Mouse (Mus musculus) R1 (cell line): Measurements from ENCODE around the gene Nupl1.

Experiments
- DNase-seq: peaks from one replicate; pipeline ENCODE4 v3.0.0-alpha.2; 2018; ENCODE audit warnings: low read depth, low spot score

The Nupl1 gene

DNA sequence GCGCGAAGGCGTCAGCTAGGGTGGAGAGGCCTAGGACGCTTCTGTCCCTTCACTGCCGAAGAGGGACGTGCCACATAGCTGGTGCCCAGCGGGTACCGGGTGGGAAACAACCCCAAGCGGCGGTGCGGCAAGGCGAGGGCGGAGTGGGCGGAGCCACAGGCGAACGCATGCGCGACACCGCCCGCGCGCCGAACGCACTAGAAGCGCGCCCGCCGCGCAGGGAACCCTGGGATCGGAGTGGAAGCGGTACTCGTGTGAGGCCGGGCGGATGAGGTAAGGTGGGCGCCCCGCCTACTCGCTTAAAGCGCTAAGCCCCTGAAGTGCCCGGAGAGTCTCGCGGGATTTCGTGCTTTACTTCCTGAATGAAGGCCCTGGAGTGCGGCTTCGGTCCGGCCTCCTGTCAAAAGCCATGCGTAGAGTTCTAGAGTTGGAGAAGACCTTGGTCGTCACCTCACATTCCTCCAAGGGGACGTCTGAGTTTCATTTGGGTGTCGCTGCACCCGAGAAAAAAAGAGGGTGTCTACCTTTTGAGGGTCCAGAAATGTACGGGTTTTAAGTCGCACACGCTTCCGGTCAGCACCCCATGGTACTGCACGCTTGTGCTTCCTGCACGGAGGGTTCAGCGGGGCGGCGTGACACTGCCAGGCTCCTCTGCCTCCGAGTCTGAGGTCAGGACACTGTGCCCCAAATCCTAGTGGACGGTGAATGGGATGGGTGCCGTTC is at the start of gene Nupl1, which contains the start of gene Gm49336:
Gene Nupl1, minus strand, starts transcription at position 151 of the 723 bp plus-strand sequence.
Gene Gm49336, minus strand, starts transcription at position 227 of the 723 bp plus-strand sequence.
- peak; percentile 99 for DNase-seq

DNA sequence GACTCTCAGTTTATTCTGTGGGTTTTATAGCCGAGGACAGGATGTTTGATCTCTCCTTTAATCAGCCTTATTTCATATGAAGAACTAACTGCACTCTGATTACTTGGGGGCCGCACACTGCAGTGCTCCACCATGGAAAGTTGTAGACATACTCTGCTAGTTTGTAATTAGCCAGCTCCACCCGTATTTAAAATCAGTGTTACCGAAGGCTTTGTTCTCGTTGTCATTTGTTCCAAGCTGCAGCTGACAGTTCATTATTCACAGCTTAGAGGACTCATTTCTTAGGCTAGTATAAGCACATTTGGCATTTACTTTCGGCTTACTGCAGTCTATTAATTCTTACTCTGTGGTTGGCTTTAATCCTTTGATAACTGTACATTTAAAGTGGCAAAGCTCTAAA is 49.8 kb upstream of the Nupl1 start:
- no peak for DNase-seq

DNA sequence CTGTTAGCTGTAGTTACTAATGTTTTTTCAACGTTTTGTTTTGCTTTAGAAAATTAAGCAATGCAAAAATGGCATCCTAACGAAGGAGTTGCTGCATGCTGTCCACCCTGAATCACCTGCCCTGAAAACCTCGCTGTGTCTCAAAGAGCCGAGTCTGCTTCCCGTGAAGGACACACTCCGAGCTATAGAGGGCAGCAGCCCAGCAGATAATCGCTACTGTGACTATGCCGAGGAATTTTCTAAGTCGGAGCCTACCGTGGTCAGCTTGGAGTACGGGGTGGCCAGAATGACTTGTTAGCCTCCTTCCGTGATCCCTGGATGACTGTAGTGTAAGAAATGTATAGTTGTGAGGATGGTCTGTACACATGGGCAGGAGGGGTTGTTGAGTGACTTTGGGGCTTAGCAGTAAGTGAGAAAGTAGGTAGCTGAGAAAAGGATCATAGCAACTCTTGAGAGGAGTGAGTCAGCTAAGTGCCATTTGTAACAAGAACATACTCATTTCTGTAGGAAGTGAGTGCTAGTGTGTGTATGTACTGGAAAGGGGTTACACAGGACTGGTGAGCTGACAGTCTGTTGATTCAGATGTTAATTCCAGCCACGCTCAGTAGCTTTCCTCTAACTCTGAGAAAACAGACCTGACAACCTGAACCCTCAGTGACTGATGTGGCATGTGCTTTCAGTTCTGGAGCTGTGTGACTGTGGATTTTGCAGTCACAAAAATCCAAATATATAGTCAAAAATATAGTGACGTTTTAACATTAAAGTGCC is 49.2 kb upstream of the Nupl1 start:
- DNase-seq, result peak; percentile 13

DNA sequence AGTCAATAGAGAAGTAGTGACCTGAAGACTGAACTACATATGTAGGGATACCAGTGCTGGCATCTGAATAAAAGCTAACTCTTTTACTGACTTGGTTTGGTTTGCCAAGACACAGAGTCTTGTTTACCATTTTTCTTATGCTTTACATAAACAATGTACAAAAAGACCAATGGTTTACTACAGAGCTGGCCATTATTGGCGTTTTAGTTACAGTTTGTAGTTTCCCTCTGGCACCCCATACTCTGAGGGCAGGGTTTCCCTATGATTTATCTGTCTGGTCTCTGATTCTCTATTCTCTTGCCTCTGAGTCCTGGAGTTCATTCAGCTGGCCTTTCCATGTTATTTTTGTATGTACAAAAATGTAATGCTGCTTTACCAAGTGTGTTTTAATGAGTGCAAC is 44.3 kb upstream of the Nupl1 start:
- DNase-seq, result no peak

DNA sequence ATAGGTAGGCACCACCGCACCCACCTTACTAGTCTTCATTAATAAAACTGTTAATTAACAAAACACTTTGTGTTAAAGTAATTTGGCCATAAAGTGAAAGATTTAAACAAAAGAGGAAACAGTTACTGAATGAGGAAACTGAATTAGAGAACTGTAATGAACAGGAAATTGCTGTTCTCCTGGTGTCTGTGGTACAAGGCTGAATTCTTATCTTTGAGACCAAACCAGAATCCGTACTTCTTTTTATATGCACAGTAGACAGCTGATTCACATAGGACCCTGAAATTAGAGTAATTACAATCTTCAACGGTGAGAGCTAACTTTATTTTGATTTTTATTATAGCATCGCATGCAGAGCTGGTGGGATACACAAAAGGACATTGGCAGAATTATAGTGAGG is 39.1 kb upstream of the Nupl1 start:
- DNase-seq, result no peak

DNA sequence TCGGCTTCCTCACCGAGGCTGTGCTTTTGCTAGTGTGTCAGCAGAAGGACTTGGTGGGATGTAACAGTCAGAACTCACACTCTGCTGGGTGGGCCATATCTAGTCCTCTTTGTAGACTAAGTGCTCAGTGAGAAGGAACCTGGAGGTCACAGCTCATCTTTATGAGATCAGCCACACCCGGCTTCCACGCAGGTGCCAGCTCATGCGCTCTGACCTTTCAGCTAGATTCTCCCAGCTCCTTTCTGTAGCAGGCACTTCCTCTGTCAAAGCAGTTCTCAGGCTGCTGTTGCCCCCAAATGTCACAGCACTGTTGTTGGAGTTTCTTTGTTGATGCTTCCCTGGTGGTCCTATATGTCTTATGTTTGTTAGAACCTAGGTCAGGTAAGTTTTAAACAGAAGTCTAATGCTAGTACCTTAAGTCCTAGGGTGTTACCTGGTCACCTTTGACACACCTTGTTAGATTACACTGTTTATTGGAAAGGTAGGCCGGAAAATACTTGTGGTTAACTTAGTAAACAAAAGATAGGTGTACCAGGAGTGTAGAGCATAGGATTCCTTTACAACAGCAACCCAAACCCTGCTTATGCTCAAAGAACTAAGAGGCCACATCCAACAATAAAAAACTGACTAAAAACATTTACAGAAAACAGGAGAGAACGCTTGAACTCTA is 35.1 kb upstream of the Nupl1 start:
- no peak for DNase-seq

DNA sequence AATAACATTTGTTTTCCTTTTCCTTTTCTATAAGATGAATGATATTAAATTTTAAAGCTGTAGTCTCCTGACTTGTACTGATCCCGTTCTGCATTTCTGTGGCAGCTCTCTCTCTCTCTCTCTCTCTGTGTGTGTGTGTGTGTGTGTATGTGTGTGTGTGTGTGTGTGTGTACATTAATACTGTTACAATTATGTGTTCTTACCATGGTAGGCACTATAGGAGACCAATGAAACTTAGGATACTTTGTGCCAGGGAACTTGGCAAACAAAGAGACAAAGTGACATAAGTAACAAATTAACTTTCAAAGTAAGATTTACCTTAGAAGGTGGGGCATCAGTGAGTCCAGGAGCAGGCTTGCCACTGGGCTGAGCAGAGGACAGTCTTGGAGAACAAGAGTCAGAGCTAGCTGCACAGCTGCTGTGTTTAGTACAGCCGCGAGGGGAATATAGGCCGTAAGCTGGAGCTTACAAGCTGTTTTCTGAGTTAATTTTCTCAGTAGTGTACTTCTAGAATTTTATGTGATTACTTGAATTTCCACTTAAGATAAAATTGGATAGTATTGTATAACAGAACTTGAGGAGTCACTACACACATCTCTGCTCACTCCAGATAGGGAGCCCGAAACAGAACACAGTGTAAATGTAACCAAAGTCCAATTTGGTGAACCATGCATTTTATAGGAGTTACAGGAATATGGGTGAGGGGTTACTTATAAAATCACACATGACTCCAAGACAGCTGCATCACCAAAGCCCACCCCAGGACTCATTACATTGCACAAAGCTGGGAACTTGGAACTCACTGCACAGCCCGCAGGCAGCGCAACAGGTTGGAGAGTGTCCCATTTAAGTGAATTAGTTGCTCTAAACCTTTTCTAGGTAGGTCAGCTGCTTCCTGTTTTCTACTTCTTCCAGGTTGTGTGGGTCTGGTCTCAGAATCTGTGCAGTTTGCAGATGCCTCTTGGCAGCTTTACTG is 24.4 kb upstream of the Nupl1 start:
- no peak for DNase-seq

DNA sequence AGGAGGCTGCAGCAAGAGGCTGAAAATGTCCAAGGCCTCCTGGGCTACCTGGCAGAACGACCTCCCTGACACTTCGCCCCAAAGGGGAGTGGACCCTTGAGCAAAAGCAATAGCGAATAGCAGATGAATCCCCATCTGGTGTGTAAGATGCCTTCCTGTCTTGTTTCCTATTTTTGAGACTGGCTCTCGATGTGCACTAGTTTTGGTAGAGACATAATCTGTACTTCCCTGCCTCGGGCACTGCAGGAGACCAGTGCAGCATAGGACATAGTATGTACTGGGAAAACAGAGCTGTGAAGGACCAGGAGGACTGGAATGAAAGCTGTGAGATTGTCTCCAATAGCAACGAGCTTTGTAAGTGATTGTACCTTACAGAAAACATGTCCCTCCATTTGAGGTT is 22.1 kb upstream of the Nupl1 start:
- no peak for DNase-seq

DNA sequence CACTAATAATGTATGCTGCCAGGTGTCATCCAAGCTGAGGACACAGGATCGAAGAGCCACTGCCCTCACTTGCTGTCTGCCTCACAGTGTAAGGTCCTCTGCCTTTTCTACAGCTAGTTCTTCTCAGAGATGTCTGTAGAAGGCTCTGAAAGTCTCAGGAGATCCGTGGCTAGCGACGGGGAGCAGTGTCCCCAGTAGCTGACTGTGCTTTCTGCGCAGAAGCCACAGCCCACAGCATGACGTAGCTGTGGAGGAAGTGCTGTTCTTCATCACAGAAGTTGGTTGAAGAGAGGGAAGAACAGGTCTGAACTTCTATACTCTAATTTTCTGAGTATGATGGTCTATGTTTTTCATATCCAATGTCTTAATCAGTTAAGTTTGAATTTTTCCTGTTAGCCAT is 18.1 kb upstream of the Nupl1 start:
- DNase-seq, result no peak

DNA sequence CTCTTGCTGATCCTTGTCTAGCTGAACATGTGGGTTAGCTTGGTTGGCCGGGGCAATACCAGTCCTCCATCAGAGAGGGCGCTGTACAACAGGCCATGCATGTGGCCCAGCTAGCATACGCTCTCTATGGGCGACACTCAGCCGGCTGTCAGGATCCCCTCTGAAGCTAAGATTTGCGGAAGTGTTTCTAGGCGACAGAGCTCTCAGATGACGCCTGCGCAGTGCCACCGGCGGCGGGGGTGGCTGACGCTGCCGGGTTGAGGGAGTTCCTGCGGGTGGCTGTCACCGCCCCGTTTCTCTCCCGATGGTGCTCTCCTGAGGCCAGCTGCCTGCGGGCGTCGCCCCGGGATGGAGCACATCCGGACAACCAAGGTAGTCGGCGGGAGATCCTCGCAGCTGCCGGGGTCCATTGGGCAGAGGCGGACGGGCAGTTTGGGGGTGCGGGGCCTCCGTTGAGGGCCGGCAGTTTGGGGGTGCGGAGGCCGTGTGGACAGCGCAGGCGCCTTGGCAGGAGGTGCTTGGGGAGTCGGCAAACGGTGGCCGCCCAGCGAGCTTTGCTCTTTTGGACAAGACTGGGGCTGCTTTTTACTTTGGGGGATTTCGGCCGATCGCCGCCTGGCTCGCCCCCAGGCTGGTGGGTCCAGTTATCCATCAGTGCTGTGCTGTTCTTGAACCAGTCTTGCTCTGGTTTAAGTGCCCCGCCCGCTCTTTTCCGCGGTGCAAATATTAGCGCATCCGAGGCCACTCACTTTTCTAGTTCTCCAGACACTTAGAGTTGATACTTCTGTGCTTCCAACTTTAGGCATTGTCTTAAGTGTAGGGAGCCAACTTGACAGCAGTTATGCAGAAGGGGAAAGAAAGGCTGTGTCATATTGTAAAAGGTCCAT is 14.0 kb upstream of the Nupl1 start, which contains the start of gene Mtmr6:
Gene Mtmr6, plus strand, starts transcription at position 239 of the 887 bp plus-strand sequence.
- peak; percentile 99 for DNase-seq

DNA sequence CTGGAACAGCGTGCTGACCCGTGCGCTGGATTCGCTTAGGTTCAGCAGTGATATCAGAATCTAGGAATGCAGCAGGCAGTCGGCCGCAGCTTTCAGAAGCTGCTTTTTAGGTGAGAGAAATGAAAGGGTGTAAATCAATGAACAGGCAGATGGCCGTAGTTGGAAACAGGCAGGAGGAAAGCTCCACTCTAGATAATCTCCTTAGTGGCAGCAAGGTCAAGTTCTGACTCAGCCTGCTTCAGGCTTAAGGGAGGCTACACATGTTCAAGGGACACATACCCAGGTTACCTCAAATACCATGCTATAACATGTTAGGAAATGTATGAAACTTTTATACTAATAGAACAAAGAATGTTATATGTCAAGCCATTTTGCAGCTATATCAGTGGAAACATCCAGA is 11.1 kb upstream of the Nupl1 start:
- DNase-seq, result peak; percentile 18

DNA sequence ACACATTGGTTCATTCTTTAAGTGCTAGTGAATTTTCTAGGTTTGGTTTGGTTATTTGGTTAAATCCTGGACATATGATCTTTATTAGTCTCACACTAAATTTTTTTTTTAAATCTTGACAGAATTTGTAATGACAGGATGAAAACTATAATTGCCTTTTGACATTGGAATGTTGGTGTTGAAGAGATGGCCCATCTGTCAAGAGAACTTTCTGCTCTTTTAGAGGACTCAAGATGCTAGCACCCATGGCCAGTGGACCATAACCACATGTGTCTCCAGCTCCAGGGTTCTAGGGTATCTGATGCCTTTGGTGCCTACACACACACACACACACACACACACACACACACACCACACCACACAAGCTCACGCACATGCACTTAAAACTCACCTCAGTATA is 6.6 kb upstream of the Nupl1 start:
- no peak for DNase-seq

DNA sequence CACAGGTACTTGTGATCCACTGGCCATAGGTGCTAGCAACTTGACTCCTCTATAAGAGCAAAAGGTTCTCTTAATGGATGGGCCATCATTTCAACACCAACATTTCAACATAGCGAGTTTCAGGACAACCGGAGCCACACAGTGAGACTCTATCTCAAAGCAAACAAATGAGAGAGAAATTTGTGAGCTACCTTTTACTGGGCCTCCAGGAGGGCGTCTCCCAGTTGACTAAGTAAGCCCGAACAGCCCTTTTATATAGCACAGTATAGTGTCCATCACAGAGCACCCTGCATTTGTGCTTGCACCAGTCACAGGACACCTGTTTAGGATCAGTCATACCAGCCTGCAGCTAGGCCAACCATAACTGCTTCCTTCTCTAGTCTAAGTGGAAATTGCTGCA is 5.9 kb upstream of the Nupl1 start:
- no peak for DNase-seq

DNA sequence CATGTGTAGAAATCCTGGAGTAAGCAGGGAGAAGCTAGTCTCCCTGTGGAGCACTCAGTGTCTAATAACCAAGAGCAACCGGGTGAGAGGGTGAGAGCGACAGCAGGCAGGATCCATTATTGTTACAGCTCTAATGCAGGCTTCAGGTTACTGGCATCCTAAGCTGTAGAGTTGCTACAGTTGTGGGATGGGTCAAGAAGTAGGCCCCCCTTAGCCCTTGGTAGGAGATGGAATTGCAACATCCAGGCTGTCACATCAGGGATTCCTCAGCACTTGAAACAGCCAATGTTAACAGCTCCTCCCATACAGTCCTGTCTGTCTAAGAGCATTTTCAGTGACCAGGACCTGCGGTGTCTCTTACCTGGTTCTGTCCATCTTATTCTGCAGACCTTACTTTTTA is 5.1 kb upstream of the Nupl1 start:
- peak; percentile 54 for DNase-seq

DNA sequence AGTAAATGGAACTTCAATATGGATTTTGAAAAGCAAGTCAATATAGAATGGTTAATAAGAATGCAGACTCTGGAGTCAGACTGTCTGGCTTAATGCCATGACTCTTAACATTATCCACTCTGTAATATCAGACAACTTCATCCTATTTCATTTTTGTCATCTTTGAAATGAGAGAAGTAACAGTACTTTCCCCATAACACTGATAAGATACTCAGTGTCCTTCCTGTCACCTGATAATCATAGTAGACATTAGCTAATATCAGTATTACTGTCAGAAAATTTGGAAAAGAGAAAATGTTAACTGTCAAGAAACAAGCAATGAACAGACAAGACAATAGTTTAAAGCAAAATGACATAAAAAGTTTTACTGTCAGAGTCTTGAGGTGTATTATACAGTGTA is 3.5 kb upstream of the Nupl1 start:
- no peak for DNase-seq

DNA sequence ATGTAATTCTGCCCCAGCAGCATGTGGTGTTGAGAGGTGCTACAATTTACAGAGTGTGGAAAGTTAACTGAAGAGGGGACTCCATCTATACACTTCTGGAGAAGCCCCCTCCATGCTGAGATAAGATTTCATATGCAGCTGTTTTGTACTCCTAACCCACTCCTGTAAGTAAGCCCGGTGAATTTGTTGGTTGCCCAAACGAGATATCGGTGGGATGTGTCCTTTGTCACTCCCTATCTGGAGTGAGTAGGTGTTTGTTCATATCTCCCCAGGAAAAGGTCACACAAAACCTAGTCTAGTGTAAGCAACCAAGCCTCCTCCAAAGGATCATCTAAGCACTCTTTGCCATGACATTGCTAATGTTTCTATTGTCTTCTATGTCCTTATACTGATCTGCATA is 2.2 kb upstream of the Nupl1 start:
- no peak for DNase-seq

DNA sequence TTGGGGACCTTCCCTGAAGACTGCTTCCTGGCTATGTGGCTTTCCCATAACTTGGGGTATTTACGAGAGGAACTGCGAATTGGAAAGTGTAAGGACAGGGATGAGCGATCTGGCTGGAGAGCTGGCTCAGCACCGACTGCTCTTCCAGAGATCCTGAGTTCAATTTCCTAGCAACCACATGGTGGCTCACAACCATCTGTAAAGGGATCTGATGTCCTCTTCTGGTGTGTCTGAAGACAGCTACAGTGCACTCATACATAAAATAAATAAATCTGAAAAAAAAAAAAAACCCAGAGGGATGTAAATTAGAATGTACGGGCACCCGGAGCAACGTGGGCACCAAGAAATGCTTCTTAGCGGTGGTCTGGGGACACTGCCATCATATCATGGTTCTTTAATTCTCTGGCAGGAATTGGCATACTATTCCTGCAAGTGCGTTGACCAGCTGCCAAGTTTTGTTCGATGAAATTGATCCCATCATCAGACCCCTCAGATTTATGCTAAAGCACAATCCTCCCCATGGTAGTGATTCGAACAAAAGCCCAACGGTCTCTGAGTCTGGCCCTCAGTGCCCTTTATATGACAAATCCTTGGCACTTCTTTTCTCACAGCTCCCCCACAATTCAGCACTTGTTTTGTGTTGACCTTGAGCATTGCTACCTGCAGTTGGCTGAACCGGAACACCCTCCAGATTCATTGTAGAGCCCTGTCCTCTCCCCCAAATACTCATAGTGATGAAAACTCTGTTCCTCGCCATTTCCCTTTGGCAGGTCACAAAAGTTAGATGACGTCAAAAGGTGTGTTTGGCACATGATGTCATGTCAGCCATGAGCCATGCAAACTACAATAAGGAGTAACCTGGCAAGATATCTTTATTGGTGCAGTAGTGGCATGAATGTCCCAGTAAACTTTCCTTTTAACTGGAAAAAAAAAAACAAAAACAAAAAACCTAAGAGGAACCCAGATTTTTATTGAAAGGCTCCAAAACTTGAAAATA is 1.1 kb upstream of the Nupl1 start:
- peak; percentile 30 for DNase-seq

DNA sequence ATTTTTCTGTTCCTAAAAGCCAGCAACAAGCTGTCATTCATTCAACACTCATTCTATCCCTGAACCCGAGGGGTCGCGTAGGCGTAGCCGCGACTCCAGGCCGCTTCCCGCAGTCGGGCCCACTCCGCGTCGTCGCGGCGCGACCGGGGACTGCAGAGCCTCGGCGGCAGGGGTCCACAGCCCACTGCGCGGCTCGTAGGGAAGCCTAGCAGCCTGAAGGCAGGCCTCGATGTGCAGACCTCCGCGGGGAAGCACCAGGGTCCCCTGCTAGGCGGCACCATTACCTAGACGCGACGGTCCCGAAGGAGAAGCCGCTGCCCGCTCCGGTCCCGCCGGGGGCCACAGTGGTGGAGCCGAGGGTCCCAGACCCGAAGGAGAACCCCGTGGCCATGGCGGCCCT is 352 bp downstream of the Nupl1 start:
- DNase-seq, result peak; percentile 64

DNA sequence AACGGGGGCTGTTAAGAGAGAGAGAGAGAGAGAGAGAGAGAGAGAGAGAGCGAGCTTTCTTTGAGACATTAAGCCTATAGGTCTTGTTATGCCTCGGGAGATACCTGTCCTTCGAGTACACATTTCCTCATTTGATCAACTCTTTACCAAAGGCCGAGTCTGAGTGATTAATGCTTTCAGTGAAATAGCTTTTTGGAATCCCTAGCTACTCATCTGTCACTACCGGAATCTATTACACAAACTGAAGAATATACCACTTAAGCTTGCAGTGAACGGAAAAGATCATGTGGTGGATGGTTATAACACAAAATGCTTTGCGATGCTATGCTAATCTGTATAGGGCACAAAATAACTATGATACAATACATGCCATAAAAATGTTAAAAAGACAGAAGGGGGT is 865 bp downstream of the Nupl1 start:
- no peak for DNase-seq
